Mouse (Mus musculus) heart, embryonic 15.5 days (tissue): ENCODE measurements around the gene Terb1. TPM values are rescaled to one million over a fixed set of nuclear protein-coding genes. Genes with fewer than 3 reads are reported as not detected.

ENCODE experiments used
- ATAC-seq: fragments of 200-750 bp; cut with Nextera tagmentation; replicated peaks from 2 replicates; pipeline ENCODE4 v1.8.0; 2017; ENCODE audit warnings: low read depth, moderate TSS enrichment; ENCODE audit not compliant: insufficient number of reproducible peaks, insufficient read depth, low FRiP score
- H3K27ac ChIP-seq: fragments of 300-500 bp; sonication (generic); 2 replicates; pipeline ENCODE4 v1.5.1; 2015; ENCODE audit warnings: mild to moderate bottlenecking, inconsistent platforms
- H3K27me3 ChIP-seq: fragments of 300-500 bp; sonication (generic); 2 replicates; pipeline ENCODE4 v1.6.1; 2015; ENCODE audit warnings: inconsistent platforms
- H3K36me3 ChIP-seq: fragments of 300-500 bp; sonication (generic); 2 replicates; pipeline ENCODE4 v1.6.1; 2015; ENCODE audit warnings: mild to moderate bottlenecking, inconsistent platforms
- H3K4me1 ChIP-seq: fragments of 300-500 bp; sonication (generic); replicated peaks from 2 replicates; pipeline ENCODE4 v1.6.1; 2015; ENCODE audit warnings: inconsistent platforms
- H3K4me2 ChIP-seq: fragments of 300-500 bp; sonication (generic); 2 replicates; pipeline ENCODE4 v1.6.1; 2015; ENCODE audit warnings: inconsistent platforms, mild to moderate bottlenecking, moderate library complexity
- H3K4me3 ChIP-seq: fragments of 300-500 bp; sonication (generic); 2 replicates; pipeline ENCODE4 v1.5.1; 2015; ENCODE audit warnings: mild to moderate bottlenecking, inconsistent platforms
- H3K9ac ChIP-seq: fragments of 300-500 bp; sonication (generic); 2 replicates; pipeline ENCODE4 v1.6.1; 2015; ENCODE audit warnings: mild to moderate bottlenecking, inconsistent platforms
- H3K9me3 ChIP-seq: fragments of 300-500 bp; sonication (generic); replicated peaks from 2 replicates; pipeline ENCODE4 v1.6.1; 2016; ENCODE audit warnings: inconsistent platforms
- WGBS: fragments of 180-500 bp; shearing (Covaris S2); methylation state at CpG from one replicate; pipeline ENCODE4 v1.1.7; 2015; ENCODE audit warnings: mixed read lengths; 5-methylcytosine and 5-hydroxymethylcytosine counted together
- polyA plus RNA-seq: library from polyadenylated mRNA; unstranded; fragments of >200 nt; fragmentation: Nextera tagmentation; extraction: Ambion mirVana; gene quantifications from 2 replicates; pipeline ENCODE4 v1.2.1, GENCODE M21; 2015

Gene Terb1
- polyA plus RNA-seq, 1 experiment from 2014 or later: 0.09 TPM

DNA sequence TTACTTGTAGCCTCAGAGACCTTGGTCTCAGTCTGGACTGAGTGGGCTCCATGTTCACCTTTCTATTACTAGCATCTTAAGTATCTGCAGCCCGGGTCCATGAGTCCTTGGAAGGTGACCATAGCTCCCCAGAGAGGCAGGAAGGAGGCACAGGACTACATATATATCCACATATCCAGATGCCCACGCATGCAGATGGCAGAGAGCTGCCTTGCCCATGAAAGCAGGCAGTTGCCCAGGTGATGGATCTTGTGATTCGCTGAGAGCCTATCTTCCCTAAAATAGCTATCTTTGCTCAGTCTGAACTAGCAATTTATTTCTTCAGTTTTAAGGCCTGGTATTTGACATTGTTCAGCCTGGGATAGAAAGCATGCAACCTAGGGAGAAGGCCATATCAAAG is 98.2 kb downstream of the Terb1 start:
- H3K27ac ChIP-seq: no peak overlapping the region
- H3K9me3 ChIP-seq: no peaks in the 10 kb centered on the region
- WGBS: 87% methylated on average over 3 of the region's 3 CpGs
- peaks cover 7% of the 10 kb centered on the region; the same call in 1 of the 2 replicates for H3K36me3 ChIP-seq
- peaks cover 27% of the 10 kb centered on the region for H3K4me1 ChIP-seq
- no peak for ATAC-seq
- no peak overlapping the region for H3K4me3 ChIP-seq
- no peak overlapping the region for H3K4me2 ChIP-seq
- no peak overlapping the region for H3K9ac ChIP-seq
- no peaks in the 10 kb centered on the region for H3K27me3 ChIP-seq

DNA sequence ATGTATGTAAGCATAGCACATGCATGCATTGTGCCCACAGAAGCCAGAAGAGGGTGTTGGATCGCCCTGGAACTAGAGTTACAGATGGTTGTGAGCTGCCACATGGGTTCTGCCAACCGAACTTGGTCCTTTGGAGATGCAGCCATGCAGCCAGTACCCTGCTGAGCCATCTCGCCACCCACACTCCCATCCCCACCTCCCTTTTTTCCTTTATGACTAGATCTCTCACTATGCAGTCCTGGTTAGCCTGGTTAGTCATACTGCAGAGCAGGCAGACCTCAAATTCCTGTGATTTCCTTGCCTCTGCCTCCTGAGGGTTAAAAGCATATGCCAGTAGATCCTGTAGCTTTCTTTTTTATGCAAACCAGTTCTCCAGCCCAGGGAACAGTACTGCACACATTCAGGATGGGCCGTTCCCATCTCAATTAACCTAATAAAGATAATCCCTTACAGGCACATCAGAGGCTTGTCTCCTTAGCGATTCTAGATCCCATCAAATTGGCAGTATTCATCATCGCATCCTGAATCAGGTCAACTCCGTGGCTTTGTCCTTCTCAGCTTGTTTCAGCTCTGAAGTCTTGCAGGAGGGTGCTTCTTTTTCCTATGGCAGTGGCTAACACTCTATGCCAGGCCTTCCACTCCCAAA is 99.0 kb downstream of the Terb1 start:
- Histone ChIP-seq H3K9me3 (no peaks in the 10 kb centered on the region), H3K9ac (no peak overlapping the region), H3K27ac (no peak overlapping the region), H3K36me3 (0 out of 2 replicates have a peak, but pooled peaks cover 6% of the 10 kb centered on the region), H3K4me3 (no peak overlapping the region), H3K27me3 (no peaks in the 10 kb centered on the region), H3K4me1 (peaks cover 29% of the 10 kb centered on the region), H3K4me2 (no peak overlapping the region)
- no peak for ATAC-seq
- WGBS: 71% methylated on average over 7 of the region's 7 CpGs

GRCm38 (mm10) chr8:104408328-104409110 is 101.2 kb downstream of the Terb1 start:
- Histone ChIP-seq H3K27ac (no peak overlapping the region), H3K9ac (no peak overlapping the region), H3K27me3 (no peaks in the 10 kb centered on the region), H3K4me1 (peaks cover 30% of the 10 kb centered on the region), H3K4me2 (no peak overlapping the region), H3K9me3 (no peaks in the 10 kb centered on the region), H3K4me3 (no peak overlapping the region), H3K36me3 (no peaks in the 10 kb centered on the region)
- 77% methylated on average over 7 of the region's 7 CpGs for WGBS
- ATAC-seq: no peak

DNA sequence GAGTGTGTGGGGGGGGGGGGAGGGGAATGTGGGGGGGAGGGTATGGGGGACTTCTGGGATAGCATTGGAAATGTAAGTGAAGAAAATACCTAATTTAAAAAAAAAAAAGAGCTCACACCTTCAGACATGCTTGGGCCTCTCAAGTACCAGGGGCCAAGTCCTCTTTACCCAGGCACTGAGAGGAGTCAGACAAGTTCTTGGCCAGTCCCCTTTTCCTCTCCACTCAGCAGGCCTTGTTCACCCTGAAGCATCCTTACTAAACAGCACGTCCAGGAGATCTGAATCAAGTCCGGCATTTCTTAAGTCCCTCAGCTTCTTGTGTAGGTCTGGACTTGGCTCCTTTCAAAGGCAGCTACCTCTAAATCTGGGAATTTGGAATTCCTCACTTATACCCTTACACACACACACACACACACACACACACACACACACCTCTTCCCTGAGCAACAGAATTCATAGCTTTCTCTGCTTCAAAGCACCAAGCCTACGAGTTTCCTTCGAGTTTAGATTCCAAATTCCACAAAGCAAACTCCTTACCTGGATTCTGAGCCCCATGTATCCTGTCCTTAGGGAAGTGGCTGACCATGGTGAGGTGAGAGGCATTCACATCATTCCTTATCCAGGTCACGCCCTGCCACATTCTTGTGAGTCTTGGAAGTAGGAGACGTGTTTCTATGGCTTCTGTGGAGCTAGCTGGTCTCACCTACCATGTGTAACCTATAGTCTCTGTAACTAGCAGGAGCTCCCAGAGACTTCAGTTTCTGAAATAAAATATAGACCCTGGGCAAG is 103.2 kb downstream of the Terb1 start:
- 73% methylated on average over 6 of the region's 6 CpGs for WGBS
- ATAC-seq: no peak
- Histone ChIP-seq H3K9me3 (no peaks in the 10 kb centered on the region), H3K4me2 (no peak overlapping the region), H3K27ac (no peak overlapping the region), H3K27me3 (no peaks in the 10 kb centered on the region), H3K36me3 (no peaks in the 10 kb centered on the region), H3K4me3 (no peak overlapping the region), H3K9ac (no peak overlapping the region), H3K4me1 (peaks cover 13% of the 10 kb centered on the region)

DNA sequence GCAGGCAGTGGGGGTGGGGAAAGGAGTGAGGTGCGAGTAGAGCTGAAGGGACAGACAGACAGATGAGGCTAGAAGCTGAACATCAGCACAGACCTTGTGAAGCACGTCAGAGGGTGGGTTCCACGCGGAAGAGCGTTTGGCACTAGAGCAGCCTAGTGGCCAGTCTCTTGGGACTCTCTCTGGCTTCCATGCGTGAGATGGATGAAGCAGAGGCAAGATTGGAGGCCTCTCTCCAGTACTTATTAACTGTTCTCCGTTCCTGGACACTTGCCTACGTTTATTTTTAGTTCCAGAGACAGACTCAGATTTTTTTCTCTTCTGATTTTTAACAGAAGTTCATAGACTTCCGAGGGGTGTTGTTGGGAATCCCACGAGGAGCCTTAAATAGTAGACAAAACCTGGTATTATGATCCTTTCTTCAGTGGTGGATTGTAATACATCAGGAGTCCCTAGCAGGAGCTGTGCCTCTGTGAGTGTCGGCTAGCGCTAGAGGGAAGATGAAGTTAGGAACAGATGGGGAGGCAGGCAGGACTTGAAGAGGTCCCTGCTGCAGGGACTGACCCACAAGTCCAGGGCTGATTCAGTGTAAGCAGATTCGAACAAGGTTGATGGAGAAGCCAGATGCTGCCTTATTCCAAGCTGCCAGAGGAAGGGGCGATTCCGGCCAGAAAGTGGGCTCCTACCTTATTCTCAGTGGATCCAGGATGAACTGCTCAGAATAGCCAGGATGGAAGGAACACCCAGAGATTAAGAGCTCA is 104.1 kb downstream of the Terb1 start:
- peaks cover 16% of the 10 kb centered on the region for H3K4me1 ChIP-seq
- no peaks in the 10 kb centered on the region for H3K9me3 ChIP-seq
- H3K4me2 ChIP-seq: 0 out of 2 replicates have a peak overlapping the region, but pooled peaks have one; percentile 13
- H3K27me3 ChIP-seq: no peaks in the 10 kb centered on the region
- H3K9ac ChIP-seq: no peak overlapping the region
- H3K27ac ChIP-seq: peak overlapping the region; percentile 63
- no peak overlapping the region for H3K4me3 ChIP-seq
- 30% methylated on average over 15 of the region's 15 CpGs for WGBS
- peak; percentile 37; the same call in 1 of the 2 replicates for ATAC-seq
- no peaks in the 10 kb centered on the region for H3K36me3 ChIP-seq

- ATAC-seq: no peak
- 73% methylated on average over 3 of the region's 3 CpGs for WGBS
These were observed 106.1 kb downstream of the Terb1 start for GRCm38 (mm10) chr8:104403596-104403995.

More at GRCm38 (mm10) chr8:104403596-104403995, 106.1 kb downstream of the Terb1 start:
- Histone ChIP-seq H3K4me3 (no peak overlapping the region), H3K27me3 (no peaks in the 10 kb centered on the region), H3K27ac (no peak overlapping the region), H3K36me3 (no peaks in the 10 kb centered on the region), H3K9ac (no peak overlapping the region), H3K9me3 (no peaks in the 10 kb centered on the region), H3K4me1 (peaks cover 19% of the 10 kb centered on the region), H3K4me2 (no peak overlapping the region)

Other genes with a start within 250 kb of the Terb1 start
- gene Cmtm2a, start 216.7 kb downstream of the Terb1 start, polyA plus RNA-seq: not detected in 2 replicates
- not detected in 2 replicates for gene Gm45711, start 199.8 kb downstream of the Terb1 start, polyA plus RNA-seq
- not detected in 2 replicates for gene Cmtm1, start 199.8 kb downstream of the Terb1 start, polyA plus RNA-seq
- not detected in 2 replicates for gene Gm11020, start 188.3 kb downstream of the Terb1 start, polyA plus RNA-seq
- not detected in 2 replicates for gene Cmtm2b, start 187.7 kb downstream of the Terb1 start, polyA plus RNA-seq
- gene Cmtm3, start 170.5 kb downstream of the Terb1 start, polyA plus RNA-seq: 82.3 and 90.3 TPM in 2 replicates
- gene Cmtm4, start 114.1 kb downstream of the Terb1 start, polyA plus RNA-seq: 1.3 and 1.5 TPM in 2 replicates
- gene Dync1li2, start 66.9 kb downstream of the Terb1 start, polyA plus RNA-seq: 50.4 and 52.4 TPM in 2 replicates
- gene Nae1, start 24.7 kb upstream of the Terb1 start, polyA plus RNA-seq: 63.4 and 64.4 TPM in 2 replicates
- 2.4 and 2.8 TPM in 2 replicates for gene Car7, start 24.8 kb upstream of the Terb1 start, polyA plus RNA-seq
- 5.8 and 7.3 TPM in 2 replicates for gene Pdp2, start 81.5 kb upstream of the Terb1 start, polyA plus RNA-seq
- 17.7 and 20.2 TPM in 2 replicates for gene Cdh16, start 114.5 kb upstream of the Terb1 start, polyA plus RNA-seq
- 272 and 277 TPM in 2 replicates for gene Rrad, start 121.4 kb upstream of the Terb1 start, polyA plus RNA-seq
- gene Ciao2b, start 132.1 kb upstream of the Terb1 start, polyA plus RNA-seq: 158 and 190 TPM in 2 replicates
- gene Ces2a, start 224.1 kb upstream of the Terb1 start, polyA plus RNA-seq: not detected in 2 replicates